Mouse (Mus musculus) urinary bladder, adult 2 months (tissue): Measurements from ENCODE around the gene Colgalt2. TPM values are rescaled to one million over a fixed set of nuclear protein-coding genes. Genes with fewer than 3 reads are reported as not detected.
A peak's percentile ranks its signal among the peaks of the same experiment; 100 is the strongest.

ENCODE experiments used
- DNase-seq: peaks from one replicate; pipeline ENCODE4 v3.0.0; 2022; ENCODE audit warnings: low spot score
- polyA plus RNA-seq: library from polyadenylated mRNA; depleted of rRNA; stranded (reverse); fragments of >200 nt; gene quantifications from 2 replicates; pipeline ENCODE4 v1.2.3, GENCODE M21; 2012; rRNA removed

Colgalt2 gene
- polyA plus RNA-seq, 1 experiment: 1.5 TPM

- no peak for DNase-seq
Measured at GRCm38 (mm10) chr1:152536416-152537018, 136.9 kb downstream of the Colgalt2 start.

DNA sequence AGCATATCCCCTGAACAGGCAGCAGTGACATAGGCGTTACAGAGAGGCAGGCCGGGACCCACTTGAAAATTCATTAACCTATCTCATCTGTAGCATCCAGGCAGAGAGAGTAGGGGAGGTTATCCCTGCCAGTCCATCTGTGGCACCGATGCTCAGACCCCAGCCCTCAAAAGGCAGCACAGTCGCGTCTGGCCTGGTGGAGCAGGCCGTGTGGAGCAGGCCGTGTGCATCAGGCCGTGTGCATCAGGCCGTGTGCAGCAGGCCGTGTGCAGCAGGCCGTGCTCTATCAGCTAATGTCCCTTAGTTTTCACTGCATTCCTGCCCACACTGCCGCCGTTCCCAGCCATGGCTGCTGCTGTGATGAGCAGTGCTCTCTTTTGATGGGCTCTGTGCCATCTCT, 137.6 kb downstream of the Colgalt2 start:
- no peak for DNase-seq

DNA sequence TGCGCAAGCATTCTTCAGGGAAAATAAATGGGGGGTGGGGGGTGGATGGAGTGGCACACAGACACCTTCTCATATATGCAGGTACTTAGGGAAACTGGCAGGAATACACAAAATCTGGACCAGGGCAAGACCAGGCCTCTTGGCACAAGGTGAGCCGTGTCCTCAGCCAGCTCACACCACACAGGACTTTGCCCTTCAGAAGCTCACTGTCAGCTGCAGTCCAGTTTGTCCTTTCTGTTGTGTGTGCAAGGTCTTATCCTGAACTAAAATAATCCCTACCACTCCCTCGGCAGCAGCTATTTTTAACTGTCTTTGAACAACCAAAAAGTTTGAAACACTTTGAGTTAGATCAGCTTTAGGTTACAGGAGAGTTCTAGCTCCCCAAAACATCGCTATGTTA, 139.2 kb downstream of the Colgalt2 start:
- no peak for DNase-seq

DNA sequence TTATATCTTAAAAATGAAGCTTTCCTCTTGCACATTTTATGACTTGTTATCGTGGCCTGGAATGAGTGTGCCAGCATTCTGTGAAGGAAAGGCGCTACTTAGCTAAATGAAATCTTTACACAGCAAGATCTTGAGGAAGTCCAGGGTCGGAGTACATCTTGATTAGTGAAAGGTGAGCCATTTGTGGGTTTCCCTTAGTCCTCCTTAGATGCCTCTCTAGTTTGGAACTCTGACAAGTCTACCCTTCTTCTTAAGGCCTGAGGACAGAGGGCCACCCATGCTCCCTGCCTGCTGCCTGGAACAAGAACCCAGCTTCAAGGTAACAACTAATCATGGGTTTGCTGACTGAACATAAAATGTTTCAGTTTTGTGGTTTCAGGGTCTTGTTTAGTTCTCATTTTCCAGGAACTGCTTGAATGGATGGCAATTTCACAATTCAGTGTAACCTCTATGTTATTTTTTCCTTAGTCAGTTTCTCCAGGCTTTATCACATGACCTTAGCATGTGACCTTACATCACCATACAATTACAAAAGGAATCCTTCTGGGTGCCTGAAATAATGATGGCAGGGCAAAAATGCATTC, 140.8 kb downstream of the Colgalt2 start:
- DNase-seq: no peak

DNA sequence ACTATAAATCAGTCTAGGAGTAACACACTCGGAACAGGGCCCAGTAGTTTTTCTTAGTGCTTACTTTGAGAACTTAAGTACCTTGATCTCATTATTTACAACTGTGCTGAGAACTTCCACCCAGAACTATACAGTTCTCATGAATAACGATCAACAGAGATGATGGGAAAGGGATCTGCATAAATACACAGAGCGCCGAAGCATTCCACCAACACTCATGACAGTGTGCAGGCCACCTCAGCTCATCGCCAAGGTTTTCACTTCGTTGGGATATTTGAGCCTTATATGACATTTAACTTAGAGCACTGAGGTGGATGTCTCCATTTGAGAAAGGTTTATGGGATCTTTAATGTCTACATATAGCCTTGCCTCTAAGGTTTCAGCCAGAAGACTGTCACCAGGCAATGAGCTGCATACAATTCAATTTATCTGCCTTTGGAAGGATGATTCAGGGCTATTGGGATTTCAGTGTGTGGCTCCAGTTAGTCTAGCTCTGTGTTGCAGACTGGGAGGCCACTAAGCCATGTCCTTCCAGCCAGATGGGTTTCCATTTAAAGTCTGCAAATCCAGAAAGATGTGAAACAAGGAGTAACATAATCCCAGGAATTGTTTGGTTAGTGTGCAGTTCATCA, 143.2 kb downstream of the Colgalt2 start:
- no peak for DNase-seq

- no peak for DNase-seq
Measured at GRCm38 (mm10) chr1:152543449-152544159, 144.0 kb downstream of the Colgalt2 start.

DNA sequence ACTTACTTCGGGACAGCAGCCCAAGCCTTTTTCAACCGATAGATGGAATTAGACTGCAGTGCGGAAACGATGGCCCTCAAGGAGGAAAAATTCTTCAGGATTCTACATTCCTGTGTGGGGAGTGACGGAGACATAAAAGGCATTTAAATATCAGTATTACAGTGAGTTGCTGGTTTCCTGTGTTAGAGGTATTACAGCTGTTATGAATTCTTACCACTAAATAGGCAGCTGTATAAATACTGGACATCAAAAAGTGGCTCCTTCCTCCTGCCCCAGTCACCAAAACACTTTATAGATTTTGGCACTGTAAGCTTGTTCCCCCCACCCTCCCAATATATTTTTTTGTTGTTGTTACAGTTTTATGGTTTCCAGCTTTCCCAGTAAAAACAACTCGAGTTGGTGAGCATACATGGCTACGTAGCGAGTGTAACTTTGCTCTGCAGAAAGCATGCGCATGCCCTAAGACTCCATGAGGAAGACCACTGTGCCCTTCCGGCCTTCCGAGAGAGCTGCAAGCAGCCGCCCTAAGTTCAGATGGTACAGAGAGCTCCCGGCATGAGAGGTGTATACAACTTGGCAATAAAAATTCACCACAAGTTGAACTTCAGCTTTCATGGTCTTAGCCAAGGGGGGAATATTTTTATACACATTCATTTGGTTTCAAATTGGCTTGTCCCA, 149.6 kb downstream of the Colgalt2 start:
- no peak for DNase-seq

- no peak for DNase-seq
Measured at GRCm38 (mm10) chr1:152550544-152550943, 150.9 kb downstream of the Colgalt2 start.

DNA sequence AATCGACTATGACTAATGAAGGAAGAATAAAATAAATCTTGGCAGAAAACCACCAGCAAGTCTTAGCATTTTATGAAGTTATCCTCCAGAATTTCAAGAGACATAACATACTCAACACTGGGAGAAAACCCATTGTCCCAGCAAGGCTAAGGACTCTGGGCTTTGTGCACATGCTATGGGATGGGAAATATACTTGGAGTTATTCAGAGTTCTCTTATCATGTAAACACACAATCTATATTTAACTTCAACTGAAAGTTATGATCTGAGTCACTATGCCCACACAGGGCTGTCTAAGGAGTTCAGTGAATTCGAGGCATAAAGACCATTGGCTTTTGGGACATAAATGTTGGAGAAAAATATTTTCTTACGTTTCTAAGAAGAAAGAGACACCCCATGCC, 151.3 kb downstream of the Colgalt2 start:
- DNase-seq: no peak

- DNase-seq: no peak
Measured at GRCm38 (mm10) chr1:152553912-152554547, 154.4 kb downstream of the Colgalt2 start.

GRCm38 (mm10) chr1:152555944-152556573, 156.4 kb downstream of the Colgalt2 start:
- DNase-seq: peak; percentile 38

- no peak for DNase-seq
Measured at GRCm38 (mm10) chr1:152556576-152557281, 157.1 kb downstream of the Colgalt2 start.

Other genes with a start within 250 kb of the Colgalt2 start
- 25.9 and 30.1 TPM in 2 replicates for gene Tsen15, start 13.1 kb upstream of the Colgalt2 start, polyA plus RNA-seq